Mouse (Mus musculus) kidney, adult 2 months (tissue): ENCODE measurements at regions not wholly inside any gene's neighbourhood (a gene's known extent, or its start where the extent isn't known, plus 50 kb on each side); places are given as distances from the start of the nearest gene placed in this dataset.

ENCODE experiments used
- DNase-seq: peaks from one replicate; pipeline ENCODE4 v3.0.0; 2021
- H3K27ac ChIP-seq: fragments of 200-500 bp; 2 replicates; pipeline ENCODE4 v1.5.1; 2012; ENCODE audit warnings: low read depth, low read length, control low read depth, inconsistent platforms; ENCODE audit not compliant: insufficient read depth
- H3K27me3 ChIP-seq: fragments of 200-500 bp; replicated peaks from 2 replicates; pipeline ENCODE4 v1.6.1; 2012; ENCODE audit warnings: mild to moderate bottlenecking, moderate library complexity, low read length, inconsistent platforms; ENCODE audit not compliant: control insufficient read depth, insufficient read depth
- H3K36me3 ChIP-seq: fragments of 200-500 bp; 2 replicates; pipeline ENCODE4 v1.6.1; 2012; ENCODE audit warnings: mild to moderate bottlenecking, moderate library complexity, low read length, inconsistent platforms; ENCODE audit not compliant: control insufficient read depth, insufficient read depth
- H3K4me1 ChIP-seq: fragments of 200-500 bp; 2 replicates; pipeline ENCODE4 v1.6.1; 2011; ENCODE audit warnings: low read length; ENCODE audit not compliant: control insufficient read depth, insufficient read depth
- H3K4me3 ChIP-seq: fragments of 200-500 bp; 2 replicates; pipeline ENCODE4 v1.5.1; 2011; ENCODE audit warnings: mild to moderate bottlenecking, low read depth, low read length, control low read depth; ENCODE audit not compliant: insufficient read depth
- CTCF ChIP-seq: fragments of 200-500 bp; conservative IDR thresholded peaks from 2 replicates; pipeline ENCODE4 v1.5.1; 2011; ENCODE audit warnings: low read depth, mild to moderate bottlenecking, control low read depth, low read length, moderate library complexity, mixed read lengths; ENCODE audit not compliant: insufficient read depth, insufficient read length
- POLR2A ChIP-seq: fragments of 200-500 bp; IDR thresholded peaks from one replicate; pipeline ENCODE4 v1.6.1; 2011; ENCODE audit warnings: low read depth, low read length, control low read depth
- whole genome bisulfite sequencing: fragments of 180-500 bp; shearing (Covaris S2); methylation state at CpG from one replicate; pipeline ENCODE4 v1.1.7; 2018; 5-methylcytosine and 5-hydroxymethylcytosine counted together

- Histone ChIP-seq H3K4me3 (no peak overlapping the region), H3K27ac (no peak overlapping the region), H3K4me1 (no peaks in the 10 kb centered on the region), H3K36me3 (no peaks in the 10 kb centered on the region), H3K27me3 (no peaks in the 10 kb centered on the region)
- WGBS = 61% methylated on average over 5 of the region's 5 CpGs
- TF ChIP-seq CTCF (no peak), POLR2A (no peak)
- DNase-seq = peak; percentile 11
These were observed 113.0 kb upstream of the A530016L24Rik start for GRCm38 (mm10) chr12:112376236-112376635.

- H3K27me3 ChIP-seq = no peaks in the 10 kb centered on the region
- no peaks in the 10 kb centered on the region for H3K36me3 ChIP-seq
- H3K4me3 ChIP-seq = no peak overlapping the region
- no peaks in the 10 kb centered on the region for H3K4me1 ChIP-seq
- no peak for TF ChIP-seq POLR2A
- no peak for TF ChIP-seq CTCF
- DNase-seq = no peak
- WGBS = 78% methylated on average over 8 of the region's 8 CpGs
- H3K27ac ChIP-seq = no peak overlapping the region
These were observed 112.5 kb upstream of the A530016L24Rik start for GRCm38 (mm10) chr12:112376701-112377100.

- TF ChIP-seq POLR2A = no peak
- no peak for TF ChIP-seq CTCF
- 89% methylated on average over 13 of the region's 13 CpGs for WGBS
- H3K27me3 ChIP-seq = no peaks in the 10 kb centered on the region
- no peaks in the 10 kb centered on the region for H3K4me1 ChIP-seq
- no peak overlapping the region for H3K27ac ChIP-seq
- no peak for DNase-seq
- H3K4me3 ChIP-seq = no peak overlapping the region
- H3K36me3 ChIP-seq = no peaks in the 10 kb centered on the region
These were observed 110.6 kb upstream of the A530016L24Rik start for GRCm38 (mm10) chr12:112378482-112379243.

- TF ChIP-seq CTCF = peak; percentile 14; the same call in 1 of the 2 replicates
- TF ChIP-seq POLR2A = no peak
- Histone ChIP-seq H3K27me3 (no peaks in the 10 kb centered on the region), H3K36me3 (no peaks in the 10 kb centered on the region), H3K4me3 (no peak overlapping the region), H3K27ac (no peak overlapping the region), H3K4me1 (no peaks in the 10 kb centered on the region)
- no peak for DNase-seq
- 80% methylated on average over 9 of the region's 9 CpGs for WGBS
These were observed 101.4 kb upstream of the A530016L24Rik start for GRCm38 (mm10) chr12:112387836-112388235.

GRCm38 (mm10) chr12:112395909-112396308, 93.3 kb upstream of the A530016L24Rik start:
- TF ChIP-seq POLR2A (no peak), CTCF (no peak)
- no peaks in the 10 kb centered on the region for H3K27me3 ChIP-seq
- WGBS = 75% methylated on average over 13 of the region's 13 CpGs
- no peak overlapping the region for H3K27ac ChIP-seq
- H3K4me3 ChIP-seq = no peak overlapping the region
- no peaks in the 10 kb centered on the region for H3K4me1 ChIP-seq
- no peaks in the 10 kb centered on the region for H3K36me3 ChIP-seq
- no peak for DNase-seq

GRCm38 (mm10) chr12:112403688-112404240, 85.5 kb upstream of the A530016L24Rik start:
- no peaks in the 10 kb centered on the region for H3K4me1 ChIP-seq
- no peaks in the 10 kb centered on the region for H3K36me3 ChIP-seq
- H3K27ac ChIP-seq = no peak overlapping the region
- 59% methylated on average over 11 of the region's 11 CpGs for WGBS
- TF ChIP-seq POLR2A = no peak
- DNase-seq = no peak
- no peak overlapping the region for H3K4me3 ChIP-seq
- H3K27me3 ChIP-seq = no peaks in the 10 kb centered on the region

- H3K27ac ChIP-seq = no peak overlapping the region
- H3K36me3 ChIP-seq = no peaks in the 10 kb centered on the region
- TF ChIP-seq POLR2A (no peak), CTCF (no peak)
- no peaks in the 10 kb centered on the region for H3K4me1 ChIP-seq
- WGBS = 66% methylated on average over 12 of the region's 12 CpGs
- H3K4me3 ChIP-seq = no peak overlapping the region
- no peak for DNase-seq
- no peaks in the 10 kb centered on the region for H3K27me3 ChIP-seq
These were observed 84.9 kb upstream of the A530016L24Rik start for GRCm38 (mm10) chr12:112404338-112404737.
